Mouse (Mus musculus): Measurements from ENCODE around the gene Stxbp4.

Gene Stxbp4

DNA sequence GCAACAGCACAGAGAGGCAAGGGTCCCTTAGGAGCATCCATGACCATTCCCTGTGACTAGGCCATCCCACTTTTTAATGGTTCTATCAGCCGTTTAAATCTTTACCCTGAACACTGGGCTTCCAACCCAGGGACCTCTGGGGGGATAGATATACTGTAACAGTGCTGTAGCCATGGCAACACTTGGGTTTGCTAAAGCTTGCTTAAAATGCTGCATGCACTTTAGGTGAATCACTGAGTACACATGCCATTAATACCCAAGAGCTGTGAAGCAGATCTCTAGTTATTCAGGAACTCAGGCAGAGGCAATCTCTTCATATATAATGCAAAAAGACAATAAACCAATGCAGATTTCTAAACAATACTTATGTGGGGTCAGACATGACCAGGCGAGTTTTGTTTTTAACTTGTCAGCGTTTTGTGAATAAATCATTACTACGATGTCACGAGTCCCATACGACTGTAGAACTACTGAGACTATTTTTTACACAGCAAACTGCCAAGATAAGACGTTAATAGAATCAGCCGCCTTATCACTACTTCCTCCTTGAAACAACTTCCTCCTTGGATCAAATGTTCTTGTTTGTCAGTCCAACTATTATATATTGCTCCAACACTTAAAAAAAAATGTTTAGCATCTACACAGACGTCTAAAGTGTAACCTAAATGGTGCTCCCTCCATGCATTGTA, 79.4 kb downstream of the Stxbp4 start:
- no peak for DNase-seq (ENCODE audit: low spot score in 2 of 2)

GRCm38 (mm10) chr11:90556517-90556916, 81.4 kb downstream of the Stxbp4 start:
- DNase-seq (ENCODE audit: low spot score in 2 of 2): no peak

DNA sequence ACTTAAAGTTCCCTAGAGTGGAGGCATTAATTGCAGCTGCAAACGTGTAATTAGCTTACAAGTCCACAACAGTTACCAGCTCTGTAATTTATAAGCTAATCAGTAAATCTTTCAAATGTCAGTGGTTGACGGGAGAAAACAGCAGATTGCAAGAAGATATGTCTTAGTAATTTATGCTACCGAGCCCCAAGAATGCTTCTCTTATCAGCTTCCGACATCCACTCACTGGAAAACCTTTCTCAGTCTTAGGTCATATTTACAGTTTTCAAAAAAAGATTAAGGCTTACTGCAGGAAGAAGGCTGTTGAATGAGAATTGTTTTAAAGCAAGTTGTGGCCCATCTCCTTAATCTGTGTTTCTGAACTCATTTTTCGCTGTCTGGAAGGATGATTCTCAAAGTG, 83.9 kb downstream of the Stxbp4 start:
- DNase-seq (ENCODE audit: low spot score in 2 of 2): no peak

GRCm38 (mm10) chr11:90552303-90553201, 85.3 kb downstream of the Stxbp4 start:
- no peak for DNase-seq (ENCODE audit: low spot score in 2 of 2)

GRCm38 (mm10) chr11:90548560-90548959, 89.3 kb downstream of the Stxbp4 start:
- no peak for DNase-seq (ENCODE audit: low spot score in 2 of 2)

DNA sequence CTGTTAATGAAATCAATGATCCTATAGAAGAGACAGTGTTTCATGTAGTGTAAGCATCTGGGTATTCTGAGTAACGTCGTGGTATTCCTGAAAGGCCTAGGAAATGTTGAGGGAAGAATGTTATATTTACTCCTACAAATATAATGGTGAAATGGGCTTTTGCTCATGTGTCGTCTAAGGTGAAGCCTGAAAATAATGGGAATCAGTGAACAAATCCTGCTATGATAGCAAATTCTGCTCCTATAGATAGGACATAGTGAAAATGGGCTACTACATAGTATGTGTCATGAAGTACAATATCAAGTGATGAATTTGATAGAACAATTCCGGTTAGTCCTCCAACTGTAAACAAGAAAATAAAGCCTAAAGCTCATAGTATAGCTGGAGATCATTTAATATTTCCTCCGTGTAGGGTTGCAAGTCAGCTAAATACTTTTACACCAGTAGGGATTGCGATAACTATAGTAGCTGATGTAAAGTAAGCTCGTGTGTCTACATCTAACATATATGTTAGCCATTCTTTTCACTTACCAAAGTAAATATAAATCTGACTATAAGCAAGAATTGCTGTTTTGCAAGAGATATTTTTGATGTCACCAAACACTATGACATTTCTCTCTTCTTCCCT, 99.1 kb downstream of the Stxbp4 start:
- DNase-seq (ENCODE audit: low spot score in 2 of 2): no peak

- peak; percentile 37 to 46 for DNase-seq (ENCODE audit: low spot score in 2 of 2)
Measured at GRCm38 (mm10) chr11:90525311-90525710, 112.6 kb downstream of the Stxbp4 start.

GRCm38 (mm10) chr11:90521040-90521439, 116.8 kb downstream of the Stxbp4 start:
- no peak for DNase-seq (ENCODE audit: low spot score in 2 of 2)

- no peak for DNase-seq (ENCODE audit: low spot score in 2 of 2)
Measured at GRCm38 (mm10) chr11:90517750-90518149, 120.1 kb downstream of the Stxbp4 start.

GRCm38 (mm10) chr11:90512538-90513219, 125.2 kb downstream of the Stxbp4 start:
- peak in 1 of 2 experiments; percentile 25 for DNase-seq (ENCODE audit: low spot score in 2 of 2)

DNA sequence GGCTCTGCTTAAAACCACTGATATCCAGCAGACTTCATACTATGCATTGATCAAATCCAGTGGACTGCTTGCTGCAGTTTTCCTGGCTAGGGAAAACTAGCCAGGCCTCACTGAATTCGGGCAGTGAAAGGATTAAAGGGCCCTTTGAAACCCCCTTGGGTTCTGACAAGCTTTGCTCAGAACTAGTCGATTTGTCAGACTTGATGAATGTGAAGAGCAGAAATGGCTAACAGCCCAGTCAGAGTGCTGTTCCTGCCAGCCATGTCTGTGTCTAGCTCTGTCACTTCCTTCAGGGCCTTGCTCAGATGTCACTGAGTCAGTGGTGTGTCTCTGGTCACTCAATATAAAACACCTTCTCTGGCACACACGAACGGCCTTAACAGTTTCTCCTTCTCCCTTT, 136.0 kb downstream of the Stxbp4 start:
- DNase-seq (ENCODE audit: low spot score in 2 of 2): no peak

GRCm38 (mm10) chr11:90499918-90500317, 138.0 kb downstream of the Stxbp4 start:
- DNase-seq (ENCODE audit: low spot score in 2 of 2): no peak

GRCm38 (mm10) chr11:90498461-90498860, 139.4 kb downstream of the Stxbp4 start:
- DNase-seq (ENCODE audit: low spot score in 2 of 2): no peak

GRCm38 (mm10) chr11:90494981-90495380, 142.9 kb downstream of the Stxbp4 start:
- DNase-seq (ENCODE audit: low spot score in 2 of 2): no peak

DNA sequence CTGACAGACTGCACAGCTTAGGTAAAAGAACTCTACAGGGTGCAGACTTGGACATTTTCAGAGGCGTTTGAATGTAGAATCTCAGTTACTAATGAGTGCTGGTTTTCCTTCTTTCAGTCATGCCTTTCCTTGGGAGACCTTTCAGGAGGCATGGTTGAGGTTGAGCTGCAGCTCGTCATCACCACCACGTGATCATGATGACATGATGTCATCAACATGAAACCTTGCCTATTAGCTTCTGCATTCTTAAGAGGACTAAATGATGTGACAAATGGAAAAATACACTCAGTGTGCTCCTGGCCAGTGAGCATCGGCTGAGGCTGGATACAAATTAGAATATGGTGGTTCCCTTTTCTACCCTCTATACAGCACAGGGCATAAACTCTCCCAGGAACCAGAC, 145.4 kb downstream of the Stxbp4 start:
- no peak for DNase-seq (ENCODE audit: low spot score in 2 of 2)

DNA sequence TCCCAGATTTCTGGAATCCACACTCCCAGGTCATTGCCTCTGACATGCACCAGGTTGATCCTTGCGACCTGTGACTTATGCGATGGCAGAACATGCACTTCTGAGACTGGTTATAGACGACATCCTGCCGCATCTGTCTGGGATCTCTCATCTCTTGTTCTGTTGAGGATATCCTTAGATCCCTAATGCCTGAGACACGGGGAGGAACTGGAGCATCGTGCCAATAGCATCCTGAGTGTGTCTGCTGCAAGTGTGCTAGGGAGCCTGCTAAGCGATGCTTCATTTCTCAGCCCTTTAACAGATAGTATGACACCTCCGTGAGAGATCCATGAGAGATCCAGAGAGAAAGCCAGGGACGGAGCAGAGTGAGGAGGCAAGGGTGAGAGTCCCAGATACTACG, 148.7 kb downstream of the Stxbp4 start:
- no peak for DNase-seq (ENCODE audit: low spot score in 2 of 2)

GRCm38 (mm10) chr11:90487686-90488085, 150.2 kb downstream of the Stxbp4 start:
- DNase-seq (ENCODE audit: low spot score in 2 of 2): no peak

GRCm38 (mm10) chr11:90484750-90485637, 152.9 kb downstream of the Stxbp4 start:
- no peak for DNase-seq (ENCODE audit: low spot score in 2 of 2)

DNA sequence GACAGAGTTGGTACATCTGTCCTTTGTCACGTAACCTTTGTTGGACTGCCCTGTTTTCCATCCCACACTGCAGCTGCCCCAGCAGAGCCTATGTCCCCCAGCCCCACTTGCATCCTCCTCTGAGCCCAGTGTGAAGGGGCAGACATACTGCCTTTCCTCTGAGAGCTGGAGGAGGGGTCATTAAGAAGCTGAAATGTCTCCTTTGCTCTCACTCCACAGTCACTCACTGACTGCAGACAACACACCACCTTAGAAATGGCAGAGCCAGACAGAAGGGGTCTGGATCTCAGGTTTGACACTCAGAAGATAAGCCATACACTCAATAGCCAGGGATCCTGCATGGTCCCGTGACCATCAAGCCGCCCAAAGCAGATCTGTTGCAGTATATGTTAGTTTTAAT, 154.1 kb downstream of the Stxbp4 start:
- no peak for DNase-seq (ENCODE audit: low spot score in 2 of 2)

DNA sequence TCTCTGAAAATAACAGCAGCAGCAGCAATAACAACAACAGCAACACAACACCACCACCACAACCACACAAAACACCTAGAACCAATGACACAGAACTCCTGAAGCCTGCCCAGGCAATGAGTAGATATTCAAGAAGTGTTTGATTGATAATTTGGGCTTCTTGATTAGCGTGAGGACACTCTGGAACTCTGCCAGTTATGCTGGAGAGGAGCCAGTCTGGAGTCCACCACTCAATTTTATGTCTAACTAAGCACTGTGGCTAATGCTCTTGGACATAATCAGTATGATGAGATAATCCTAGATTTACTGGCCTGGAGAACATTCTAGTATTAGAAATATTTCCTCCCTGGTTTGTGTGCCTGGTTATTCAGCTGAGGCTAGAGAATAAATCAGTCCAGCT, 156.1 kb downstream of the Stxbp4 start:
- DNase-seq (ENCODE audit: low spot score in 2 of 2): no peak

GRCm38 (mm10) chr11:90470271-90470670, 167.6 kb downstream of the Stxbp4 start:
- DNase-seq (ENCODE audit: low spot score in 2 of 2): no peak

Data from thymus, postnatal 10 days (tissue).